Mouse (Mus musculus) splenic B cell, adult 2 months (primary cell): ENCODE measurements around the gene Chd9.

Experiments used
- DNase-seq: peaks from one replicate; pipeline ENCODE4 v3.0.0-alpha.2; 2011; ENCODE audit warnings: low read depth, low spot score
- H3K27me3 ChIP-seq: 2 replicates; pipeline ENCODE4 v1.6.1; 2012; ENCODE audit warnings: mild to moderate bottlenecking, low read length, moderate library complexity, mixed read lengths; ENCODE audit not compliant: control insufficient read depth, poor library complexity, insufficient read depth, severe bottlenecking
- H3K36me3 ChIP-seq: 2 replicates; pipeline ENCODE4 v1.6.1; 2012; ENCODE audit warnings: mild to moderate bottlenecking, low read length, moderate library complexity, mixed read lengths; ENCODE audit not compliant: control insufficient read depth, poor library complexity, insufficient read depth, severe bottlenecking

Chd9 gene

DNA sequence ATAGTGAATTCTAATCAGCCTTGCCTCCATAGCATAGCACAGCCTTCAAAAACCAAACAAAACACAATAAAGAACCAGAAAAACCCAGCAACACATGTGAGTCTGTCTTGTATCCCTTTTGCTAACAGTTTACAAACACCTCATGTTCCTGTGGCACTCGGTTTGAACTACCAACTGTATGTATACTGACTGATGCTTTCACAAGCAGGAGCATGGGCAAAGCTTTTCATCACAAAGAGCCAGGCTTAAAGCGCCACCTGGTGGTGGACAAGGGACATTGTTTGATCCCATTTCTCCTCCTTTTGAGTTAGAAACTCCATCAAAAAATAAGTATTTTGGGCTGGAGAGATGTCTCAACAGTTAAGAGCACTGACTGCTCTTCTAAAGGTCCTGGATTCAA is 191.6 kb downstream of the Chd9 start:
- H3K27me3 ChIP-seq, result no peaks in the 10 kb centered on the region
- peaks cover 27% of the 10 kb centered on the region for H3K36me3 ChIP-seq
- DNase-seq, result peak; percentile 81

DNA sequence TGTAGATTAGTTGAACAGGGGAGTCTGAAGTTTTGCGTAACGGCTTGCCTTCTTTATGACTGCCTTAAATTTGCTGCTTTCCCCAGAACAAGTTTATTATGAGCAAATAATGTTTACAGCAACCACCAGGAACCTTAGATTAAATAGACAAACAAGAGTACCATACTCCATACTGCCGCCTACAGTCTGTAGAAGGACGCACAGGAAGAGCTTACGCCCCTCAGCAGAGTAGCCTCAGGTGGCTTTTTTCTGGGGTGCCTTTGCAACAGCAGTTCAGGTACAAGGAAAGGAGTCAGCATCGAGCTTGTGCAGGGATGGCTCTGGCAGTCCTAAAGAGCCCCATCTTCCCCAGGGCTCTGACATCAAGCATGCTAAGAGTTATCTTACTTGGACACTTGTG is 206.3 kb downstream of the Chd9 start:
- no peaks in the 10 kb centered on the region for H3K27me3 ChIP-seq
- peaks cover 24% of the 10 kb centered on the region for H3K36me3 ChIP-seq
- DNase-seq, result peak; percentile 15

DNA sequence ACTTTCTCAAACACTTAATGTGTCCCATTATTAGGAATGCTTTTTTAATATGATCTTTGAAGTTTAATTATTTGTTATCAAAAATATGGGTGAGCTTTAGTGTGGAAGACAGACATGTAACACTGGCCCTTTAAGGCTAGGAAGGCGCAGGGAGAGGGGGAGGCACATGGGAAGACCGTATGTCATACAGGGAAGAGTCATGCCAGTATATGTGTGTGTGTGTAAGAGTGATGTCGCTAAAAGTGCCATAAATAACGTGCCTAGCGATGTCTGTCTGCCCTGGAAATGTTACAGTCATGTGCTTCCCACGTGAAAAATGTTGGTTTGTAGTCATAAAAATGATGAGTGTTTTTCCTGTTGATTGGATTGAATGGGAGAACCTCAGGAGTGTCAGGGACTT is 208.8 kb downstream of the Chd9 start:
- no peak for DNase-seq
- Histone ChIP-seq H3K27me3 (no peaks in the 10 kb centered on the region), H3K36me3 (peaks cover 23% of the 10 kb centered on the region)

DNA sequence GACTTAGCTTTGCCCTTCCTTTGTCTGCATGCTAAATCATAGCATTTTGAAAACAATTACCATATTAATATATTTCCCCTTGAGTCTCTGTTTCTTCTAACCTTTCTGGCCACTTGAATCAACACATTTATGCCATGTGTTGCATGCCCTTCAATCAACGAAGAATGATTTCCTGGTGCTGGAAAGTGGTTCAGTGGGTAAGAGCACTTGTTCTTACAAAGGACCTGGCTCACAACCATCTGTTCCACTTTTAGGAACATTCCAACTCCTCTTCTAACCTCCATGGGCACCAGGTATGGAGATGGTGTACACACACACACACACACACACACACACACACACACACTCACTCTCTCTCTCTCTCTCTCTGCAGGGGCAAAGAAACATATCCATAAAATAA is 210.5 kb downstream of the Chd9 start:
- H3K36me3 ChIP-seq, result peaks cover 19% of the 10 kb centered on the region
- DNase-seq, result no peak

DNA sequence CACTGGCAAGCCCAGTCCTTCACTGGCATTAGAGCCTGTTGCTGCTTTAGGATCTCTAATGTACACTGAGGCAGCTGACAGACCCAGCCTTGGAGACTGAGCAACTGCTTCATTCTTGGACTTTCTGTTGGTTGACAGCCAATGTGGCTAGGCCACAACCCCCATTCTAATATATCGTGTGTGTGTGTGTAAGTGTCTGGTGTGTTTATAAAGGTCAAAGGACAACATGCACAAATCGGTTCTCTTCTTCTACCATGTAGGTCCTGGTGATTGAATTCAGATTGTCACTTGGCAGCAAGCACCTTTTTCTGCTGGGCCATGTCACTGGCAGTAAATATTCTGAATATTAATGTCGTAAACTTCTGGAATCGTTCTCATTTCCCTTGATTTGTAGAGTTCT is 218.2 kb downstream of the Chd9 start:
- DNase-seq, result no peak
- Histone ChIP-seq H3K36me3 (peaks cover 13% of the 10 kb centered on the region; the same call in 1 of the 2 replicates), H3K27me3 (no peaks in the 10 kb centered on the region)

More for the DNA sequence above, 210.5 kb downstream of the Chd9 start:
- no peaks in the 10 kb centered on the region for H3K27me3 ChIP-seq

GRCm38 (mm10) chr8:91051037-91051436 is 222.9 kb downstream of the Chd9 start:
- H3K36me3 ChIP-seq, result peaks cover 6% of the 10 kb centered on the region
- DNase-seq, result peak; percentile 17
- no peaks in the 10 kb centered on the region for H3K27me3 ChIP-seq

- no peaks in the 10 kb centered on the region for H3K27me3 ChIP-seq
- peaks cover 2% of the 10 kb centered on the region for H3K36me3 ChIP-seq
- DNase-seq, result no peak
Observed at GRCm38 (mm10) chr8:91054418-91054817, 226.3 kb downstream of the Chd9 start.

GRCm38 (mm10) chr8:91056848-91057247 is 228.7 kb downstream of the Chd9 start:
- DNase-seq, result no peak
- H3K36me3 ChIP-seq, result peaks cover 2% of the 10 kb centered on the region; the same call in 1 of the 2 replicates
- H3K27me3 ChIP-seq, result no peaks in the 10 kb centered on the region

DNA sequence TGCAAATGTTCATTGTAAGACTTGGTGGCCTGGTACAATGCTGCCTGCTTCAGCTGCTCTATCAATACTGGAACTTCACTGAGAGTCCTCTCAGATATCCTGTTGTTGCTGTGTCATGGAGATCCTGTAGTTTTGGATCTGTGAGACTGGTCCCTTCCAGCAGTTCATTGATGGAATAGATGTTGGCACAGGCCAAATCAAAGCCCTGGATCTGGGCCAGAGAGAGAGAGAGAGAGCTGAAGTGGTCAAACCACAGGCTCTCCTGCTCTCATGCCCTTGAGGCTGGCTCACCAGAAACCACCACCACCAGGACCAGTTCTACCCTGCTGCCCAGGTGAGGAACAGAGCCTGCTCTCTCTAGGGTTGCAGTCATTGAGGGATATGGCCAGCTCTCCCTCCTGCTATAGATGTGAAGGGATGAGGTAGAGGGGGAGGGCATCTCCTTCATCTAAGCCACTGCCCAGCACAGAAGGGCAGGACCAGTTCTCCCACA is 231.0 kb downstream of the Chd9 start:
- H3K36me3 ChIP-seq, result no peaks in the 10 kb centered on the region
- DNase-seq, result no peak
- no peaks in the 10 kb centered on the region for H3K27me3 ChIP-seq

GRCm38 (mm10) chr8:91059884-91060510 is 231.8 kb downstream of the Chd9 start:
- DNase-seq, result no peak
- Histone ChIP-seq H3K36me3 (no peaks in the 10 kb centered on the region), H3K27me3 (no peaks in the 10 kb centered on the region)

- no peaks in the 10 kb centered on the region for H3K36me3 ChIP-seq
- no peaks in the 10 kb centered on the region for H3K27me3 ChIP-seq
- no peak for DNase-seq
Observed at GRCm38 (mm10) chr8:91060555-91061471, 232.7 kb downstream of the Chd9 start.

- DNase-seq, result no peak
- H3K36me3 ChIP-seq, result no peaks in the 10 kb centered on the region
Observed at GRCm38 (mm10) chr8:91065179-91065578, 237.0 kb downstream of the Chd9 start.

DNA sequence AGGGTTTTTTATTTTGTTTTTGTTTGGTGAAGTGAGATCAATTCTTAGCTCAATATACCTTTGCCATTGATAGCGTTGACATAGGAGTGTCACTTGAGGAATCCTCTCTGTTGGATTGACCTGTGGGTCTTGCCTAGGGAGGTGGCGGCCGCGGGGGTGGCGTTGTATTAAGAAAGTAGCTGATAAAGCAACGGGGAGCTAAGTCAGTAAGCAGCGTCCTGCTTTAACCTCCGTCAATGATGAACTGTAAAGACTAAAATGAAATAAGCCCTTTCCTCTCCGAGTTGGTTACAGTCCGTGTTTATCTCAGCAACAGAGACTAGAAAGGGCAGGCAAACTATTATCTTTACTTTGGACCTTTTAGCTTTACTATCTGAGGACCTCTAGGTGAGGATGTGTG is 241.3 kb downstream of the Chd9 start:
- Histone ChIP-seq H3K36me3 (no peaks in the 10 kb centered on the region; the same call in 1 of the 2 replicates), H3K27me3 (no peaks in the 10 kb centered on the region)
- DNase-seq, result no peak

More at GRCm38 (mm10) chr8:91065179-91065578, 237.0 kb downstream of the Chd9 start:
- no peaks in the 10 kb centered on the region for H3K27me3 ChIP-seq

GRCm38 (mm10) chr8:91069834-91070233 is 241.7 kb downstream of the Chd9 start, which contains the start of gene Rbl2:
Rbl2 (plus strand) TSS chr8:91070057.
- H3K36me3 ChIP-seq, result no peaks in the 10 kb centered on the region; the same call in 1 of the 2 replicates
- H3K27me3 ChIP-seq, result no peaks in the 10 kb centered on the region
- peak; percentile 92 for DNase-seq

DNA sequence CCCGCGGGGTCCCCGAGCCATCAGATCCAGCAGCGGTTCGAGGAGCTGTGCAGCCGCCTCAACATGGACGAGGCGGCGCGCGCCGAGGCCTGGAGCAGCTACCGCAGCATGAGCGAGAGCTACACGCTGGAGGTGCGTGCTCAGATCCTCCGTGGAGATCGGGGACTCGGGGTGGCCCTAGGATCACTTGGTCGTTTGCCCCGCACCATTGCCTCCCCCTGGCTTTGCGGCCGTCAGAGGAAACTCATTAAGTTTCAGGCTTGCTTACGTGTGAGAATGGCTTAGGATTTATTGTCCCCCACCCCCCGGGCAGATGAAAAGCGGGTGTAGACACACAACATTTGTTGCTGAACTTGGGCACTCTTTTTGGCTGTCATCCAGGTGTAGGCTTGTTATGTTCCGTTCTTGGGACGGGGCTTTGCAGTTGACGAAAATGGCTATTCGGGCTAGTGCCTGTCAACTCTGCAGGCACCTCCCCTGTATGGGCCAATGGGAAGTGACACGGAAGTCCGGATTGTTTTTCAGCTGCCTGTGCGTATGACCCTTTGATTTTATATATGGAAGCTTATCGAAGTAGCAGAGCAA is 242.2 kb downstream of the Chd9 start:
- no peaks in the 10 kb centered on the region for H3K27me3 ChIP-seq
- peak; percentile 88 for DNase-seq
- H3K36me3 ChIP-seq, result peaks cover 2% of the 10 kb centered on the region; the same call in 1 of the 2 replicates
